Mouse (Mus musculus): ENCODE data around the gene Gm45753.
A peak's percentile ranks its signal among the peaks of the same experiment; 100 is the strongest.

The Gm45753 gene

DNA sequence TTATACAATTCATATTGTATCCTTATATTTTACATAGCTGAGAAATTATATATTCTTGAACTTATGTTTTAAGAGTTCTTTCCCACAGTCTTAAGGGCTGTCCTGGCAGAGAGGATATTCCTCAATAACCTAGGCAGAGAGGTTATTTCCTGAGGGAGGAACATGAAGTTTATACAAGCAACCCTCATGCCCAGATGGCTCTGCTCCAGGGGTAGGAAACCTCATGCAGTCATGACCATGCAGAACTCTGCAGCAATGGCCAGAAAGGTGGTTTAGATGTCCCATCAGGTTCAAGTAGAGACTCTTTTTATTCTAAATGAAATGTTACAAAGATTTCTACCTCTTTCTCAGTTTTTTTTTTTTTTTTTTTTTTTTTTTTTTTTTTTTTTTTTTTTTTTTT lies 39.2 kb downstream of the Gm45753 start:
- DNase-seq, result no peak

DNA sequence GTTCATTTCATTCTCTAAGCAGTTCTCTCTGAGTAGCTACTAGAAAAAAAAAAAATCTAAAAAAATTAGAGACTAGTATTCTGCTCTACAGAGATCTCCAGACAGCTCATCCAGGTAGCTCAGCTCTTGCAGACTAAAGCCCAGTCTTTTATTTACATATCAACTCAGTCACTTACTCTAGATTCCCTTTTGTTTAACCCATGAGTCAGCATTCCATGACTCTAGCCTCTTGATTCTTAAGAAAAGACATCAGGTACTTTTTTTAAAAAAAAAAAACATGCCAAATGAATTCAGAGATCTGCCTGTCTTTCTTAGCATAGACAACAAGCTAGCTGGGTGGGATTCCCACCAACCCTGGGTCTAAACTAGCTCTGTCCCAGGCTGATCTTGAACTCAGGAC lies 39.8 kb downstream of the Gm45753 start:
- no peak for DNase-seq

DNA sequence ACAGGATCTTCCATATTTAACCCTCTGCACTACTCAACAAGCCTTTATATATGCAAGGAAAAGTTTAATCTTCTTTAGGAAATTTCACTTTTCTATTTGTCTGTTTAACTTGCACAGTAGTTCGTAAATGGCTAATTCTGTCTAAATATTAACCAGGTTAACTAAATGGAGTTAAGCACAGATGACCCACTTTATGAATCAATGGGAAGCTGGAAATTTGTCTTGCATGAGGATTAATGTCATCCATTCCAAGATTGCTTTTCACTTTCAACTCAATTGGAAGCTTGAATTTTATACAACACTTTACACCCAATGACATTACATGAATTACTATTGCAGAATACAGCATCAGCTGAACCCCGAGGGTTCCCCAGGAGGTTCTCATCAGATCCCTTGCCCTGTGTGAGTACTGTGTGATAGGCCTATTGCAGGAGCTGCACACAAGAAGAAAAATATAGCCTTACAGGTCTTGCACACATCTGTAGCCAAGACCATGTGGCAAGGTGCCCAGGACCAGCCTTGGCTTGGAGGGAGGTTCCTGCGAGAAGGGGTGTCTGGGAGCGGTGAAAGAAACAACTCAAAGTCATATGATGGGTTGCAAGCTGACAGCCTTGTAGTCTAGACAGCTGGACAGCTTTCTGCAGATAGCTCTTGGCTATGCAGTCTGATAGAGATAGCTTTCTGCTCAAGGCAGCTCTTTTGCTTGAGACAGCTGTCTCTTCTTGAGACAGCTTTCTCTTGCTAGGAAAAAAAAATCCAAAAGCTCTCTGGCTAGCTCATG lies 40.5 kb downstream of the Gm45753 start:
- peak; percentile 31 for DNase-seq

DNA sequence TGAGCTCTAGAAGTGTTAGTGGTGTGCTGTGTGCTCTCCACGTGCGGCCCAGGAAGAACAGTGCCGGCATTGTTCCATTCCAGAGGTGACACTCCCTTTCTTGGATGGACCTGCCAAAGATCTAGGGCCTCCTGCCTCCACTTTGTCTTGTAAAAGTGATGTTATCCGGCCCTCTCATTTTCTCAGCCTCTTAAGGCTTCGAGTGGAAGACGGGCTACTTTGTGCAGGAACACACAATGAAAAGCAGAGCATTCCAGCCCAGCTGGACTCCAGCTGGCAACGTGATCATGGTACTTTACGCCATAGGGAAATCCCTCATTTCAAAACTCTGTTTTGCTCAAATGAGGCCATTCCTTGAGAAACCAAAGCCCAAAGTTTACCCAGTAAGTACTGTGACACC lies 41.3 kb downstream of the Gm45753 start:
- peak; percentile 39 for DNase-seq

DNA sequence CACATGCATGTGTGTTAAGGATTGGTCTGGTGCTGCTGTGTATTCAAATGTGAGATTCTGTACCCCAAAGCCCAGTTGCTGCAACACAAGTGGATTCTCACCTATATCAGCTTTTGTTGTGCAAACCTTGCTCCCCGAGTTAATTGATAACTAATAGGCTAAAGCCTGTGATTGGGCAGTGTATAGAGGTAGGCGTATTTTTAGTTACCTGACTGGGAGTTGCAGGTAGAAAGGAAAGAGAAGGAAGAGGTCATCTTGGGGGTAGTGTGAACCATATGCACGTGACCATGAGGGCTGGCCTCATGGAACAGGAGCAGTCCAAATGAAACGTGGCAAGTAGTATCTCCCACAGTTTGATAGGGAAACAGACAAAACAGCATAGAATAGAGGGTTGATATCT lies 43.3 kb downstream of the Gm45753 start:
- DNase-seq, result no peak

DNA sequence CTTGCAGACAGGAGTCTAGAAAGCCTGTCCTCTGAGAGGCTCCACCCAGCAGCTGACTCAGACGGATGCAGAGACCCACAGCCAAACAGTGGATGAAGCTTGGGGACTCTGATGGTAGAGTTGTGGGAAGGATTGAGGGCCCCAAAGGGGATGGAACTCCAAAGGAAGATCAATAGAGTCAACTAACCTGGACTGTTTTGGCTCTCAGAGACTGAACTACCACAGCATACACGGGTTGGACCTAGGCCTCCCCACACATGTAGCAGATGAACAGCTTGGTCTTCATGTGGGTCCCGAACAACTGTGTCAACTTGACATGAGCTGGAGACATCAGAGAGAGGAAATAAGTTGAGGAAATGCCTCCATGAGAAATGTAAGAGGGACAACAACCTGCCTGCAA lies 45.4 kb downstream of the Gm45753 start:
- no peak for DNase-seq

DNA sequence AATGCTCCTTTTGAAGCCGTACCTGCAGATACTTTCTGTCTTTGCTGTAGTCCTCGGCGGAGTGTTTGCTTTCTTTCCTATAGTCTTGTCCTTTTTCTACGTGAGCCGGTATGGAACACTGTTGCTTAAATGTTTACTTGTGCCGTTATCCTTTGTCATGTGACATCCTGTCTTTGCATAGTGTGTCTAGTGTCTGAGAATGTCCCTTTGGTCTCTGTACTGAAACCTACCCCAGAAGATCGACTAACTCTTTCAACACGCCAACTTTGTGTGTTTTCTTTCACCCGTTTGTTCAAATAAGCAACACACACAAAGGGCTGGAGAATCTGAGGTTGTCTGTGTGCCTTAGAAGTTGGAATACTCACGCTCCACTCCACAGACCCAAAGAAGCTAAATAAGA lies 46.3 kb downstream of the Gm45753 start, which contains the start of gene F11:
F11 (minus strand) TSS at position 112 of the 400 bp plus-strand sequence.
- DNase-seq, result no peak

DNA sequence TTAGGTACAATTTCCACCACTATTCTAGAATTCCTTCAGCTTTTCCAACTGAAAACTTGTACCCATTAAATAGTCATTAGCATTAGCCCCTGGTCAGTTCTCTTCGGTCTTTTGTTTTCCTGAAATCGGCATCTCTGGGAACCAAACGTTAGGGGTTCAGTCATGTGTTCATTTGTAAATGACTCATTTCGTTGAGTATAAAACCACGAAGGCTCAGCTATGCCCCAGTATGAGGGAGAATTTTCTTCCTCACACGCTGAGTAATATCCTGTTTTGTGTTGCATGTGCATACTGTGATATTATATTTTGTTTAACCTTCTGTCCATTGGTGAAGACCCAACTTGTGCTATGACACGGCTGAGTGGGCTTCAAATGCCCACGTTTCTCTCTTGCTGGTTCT lies 49.8 kb downstream of the Gm45753 start:
- DNase-seq, result no peak

DNA sequence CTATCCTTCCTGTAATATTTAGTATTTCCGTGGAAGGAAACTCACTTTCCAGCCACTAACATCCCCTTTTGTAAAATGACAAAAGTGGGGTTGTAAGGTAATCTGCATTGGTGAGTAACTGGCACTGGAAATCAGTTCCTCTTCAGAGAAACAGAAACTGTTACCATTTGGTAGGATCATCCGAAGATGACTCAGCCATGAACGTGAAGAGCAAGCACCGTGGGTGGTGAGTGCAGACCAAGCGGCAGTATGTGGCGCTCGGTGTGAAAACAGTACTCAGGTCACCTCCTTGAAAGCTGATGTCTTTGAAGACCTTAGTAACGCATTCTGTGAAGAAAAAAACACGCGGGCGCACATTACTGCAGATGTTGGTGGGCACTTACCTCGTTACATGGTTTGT lies 53.2 kb downstream of the Gm45753 start:
- DNase-seq, result no peak

DNA sequence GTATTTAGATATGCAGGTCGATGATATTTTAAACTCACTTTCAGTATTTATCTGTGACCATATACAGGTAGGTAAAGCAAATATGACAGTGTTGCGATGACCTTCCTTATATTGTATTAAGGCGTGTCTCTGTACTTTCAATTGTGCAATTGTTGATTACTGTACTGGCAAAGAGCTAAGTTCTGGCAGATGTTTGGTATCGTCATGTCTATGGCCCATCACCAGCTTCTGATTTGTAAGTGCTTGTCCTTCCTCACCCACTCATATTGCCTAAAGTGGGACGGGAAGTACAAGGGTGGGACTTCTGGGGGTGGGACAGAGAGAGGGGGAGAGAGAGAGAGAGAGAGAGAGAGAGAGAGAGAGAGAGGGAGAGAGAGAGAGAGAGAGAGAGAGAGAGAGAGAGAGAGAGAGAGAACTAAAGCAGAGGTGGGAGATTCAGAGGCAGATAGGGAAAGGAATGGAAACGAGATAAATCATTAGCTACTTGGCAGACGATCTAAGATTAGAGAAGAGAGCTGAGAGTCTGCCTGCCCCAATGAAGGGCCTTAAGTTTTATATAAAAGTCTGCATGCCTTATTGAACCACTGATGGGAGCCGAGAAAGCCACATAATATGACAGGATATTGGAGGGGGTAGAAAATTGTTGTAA lies 53.9 kb downstream of the Gm45753 start:
- no peak for DNase-seq

DNA sequence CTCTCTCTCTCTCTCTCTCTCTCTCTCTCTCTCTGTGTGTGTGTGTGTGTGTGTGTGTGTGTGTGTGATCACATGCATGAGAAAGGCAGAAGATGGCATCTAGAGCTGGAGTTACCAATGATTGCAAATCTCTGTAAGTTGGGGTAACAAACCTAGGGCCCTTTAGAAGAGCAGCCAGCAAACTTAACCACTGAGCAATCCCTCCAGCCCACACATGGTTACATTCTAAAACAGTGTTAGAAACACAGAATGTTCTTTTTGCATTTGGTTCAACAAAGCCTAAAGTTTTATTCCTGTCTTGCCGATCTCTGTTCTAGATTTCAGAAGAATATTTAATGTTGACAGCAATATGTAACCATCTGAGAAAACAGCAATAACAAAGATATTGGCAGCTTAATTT lies 54.7 kb downstream of the Gm45753 start:
- no peak for DNase-seq

DNA sequence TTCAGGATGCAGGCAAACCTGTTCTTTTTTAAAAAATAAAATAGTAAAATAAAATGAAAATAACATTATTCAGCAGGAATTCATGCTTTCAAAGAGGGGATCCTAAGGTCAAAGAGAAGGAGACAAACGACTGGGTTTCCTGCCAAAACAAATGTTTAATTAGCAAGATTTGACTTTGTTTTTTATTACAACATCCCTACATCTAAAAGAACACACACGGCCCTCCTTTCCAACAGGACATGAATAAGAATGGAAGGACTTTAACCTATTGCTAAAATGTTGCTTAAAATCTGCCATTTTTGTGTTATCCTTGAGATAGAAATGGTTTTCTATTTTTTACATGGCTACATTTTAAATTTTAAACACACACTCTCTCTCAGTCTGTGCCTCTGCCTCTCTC lies 55.2 kb downstream of the Gm45753 start:
- no peak for DNase-seq

DNA sequence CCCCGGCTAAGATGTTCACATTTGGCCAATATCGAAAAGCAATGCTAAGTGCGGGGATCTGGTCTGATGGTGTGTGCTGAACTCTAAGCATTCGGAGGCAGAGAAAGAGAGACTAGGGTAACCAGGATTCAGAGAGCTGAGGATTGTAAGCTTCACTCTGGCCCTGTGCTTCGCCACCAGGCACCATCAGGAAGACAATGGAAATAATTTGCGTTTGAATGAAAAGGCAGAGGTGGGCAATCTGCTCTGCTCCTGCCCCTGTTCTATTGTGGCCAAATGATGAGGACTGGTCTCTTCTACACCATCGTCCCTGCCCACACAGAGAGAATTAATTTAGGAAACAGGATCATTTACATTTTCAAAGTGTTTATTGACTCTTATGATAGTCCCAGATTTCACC lies 62.0 kb downstream of the Gm45753 start:
- no peak for DNase-seq

DNA sequence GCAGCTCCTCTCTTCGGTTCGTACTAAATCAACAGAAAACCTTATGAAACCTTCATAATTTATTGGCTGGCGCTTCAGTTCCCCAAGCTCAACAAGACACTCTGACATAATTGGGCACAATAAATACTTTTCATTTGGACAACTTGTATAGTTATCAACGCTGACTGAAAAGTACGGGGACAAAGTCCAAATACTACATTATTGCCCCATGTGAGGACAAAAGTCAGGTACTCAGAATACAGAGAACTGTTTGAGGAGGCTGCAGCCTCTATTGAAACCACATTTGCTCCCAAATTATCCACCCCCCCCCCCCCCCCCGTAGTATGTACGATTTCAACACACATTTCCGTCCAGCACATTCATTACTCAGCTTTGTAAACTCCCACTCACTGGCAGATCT lies 68.9 kb downstream of the Gm45753 start:
- no peak for DNase-seq

DNA sequence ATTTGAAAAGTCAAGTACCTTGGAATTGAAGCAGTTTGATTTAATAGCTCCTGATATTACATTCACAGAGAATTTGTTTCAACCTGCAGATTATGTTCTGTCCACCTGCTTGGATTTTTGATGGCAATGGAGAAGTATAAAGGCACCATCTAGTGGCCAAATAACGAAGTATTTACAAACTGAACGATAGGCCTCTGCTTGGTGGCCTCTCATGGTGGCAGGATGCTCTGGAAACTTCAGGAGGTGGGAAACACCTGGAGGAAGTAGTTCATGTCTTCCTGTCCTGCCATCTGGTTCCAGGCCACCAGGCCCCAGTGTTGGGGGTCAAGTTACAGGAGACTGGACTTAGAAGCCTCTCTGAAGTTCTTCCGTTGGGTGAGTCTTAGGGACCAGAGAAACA lies 70.0 kb downstream of the Gm45753 start:
- peak; percentile 30 for DNase-seq

DNA sequence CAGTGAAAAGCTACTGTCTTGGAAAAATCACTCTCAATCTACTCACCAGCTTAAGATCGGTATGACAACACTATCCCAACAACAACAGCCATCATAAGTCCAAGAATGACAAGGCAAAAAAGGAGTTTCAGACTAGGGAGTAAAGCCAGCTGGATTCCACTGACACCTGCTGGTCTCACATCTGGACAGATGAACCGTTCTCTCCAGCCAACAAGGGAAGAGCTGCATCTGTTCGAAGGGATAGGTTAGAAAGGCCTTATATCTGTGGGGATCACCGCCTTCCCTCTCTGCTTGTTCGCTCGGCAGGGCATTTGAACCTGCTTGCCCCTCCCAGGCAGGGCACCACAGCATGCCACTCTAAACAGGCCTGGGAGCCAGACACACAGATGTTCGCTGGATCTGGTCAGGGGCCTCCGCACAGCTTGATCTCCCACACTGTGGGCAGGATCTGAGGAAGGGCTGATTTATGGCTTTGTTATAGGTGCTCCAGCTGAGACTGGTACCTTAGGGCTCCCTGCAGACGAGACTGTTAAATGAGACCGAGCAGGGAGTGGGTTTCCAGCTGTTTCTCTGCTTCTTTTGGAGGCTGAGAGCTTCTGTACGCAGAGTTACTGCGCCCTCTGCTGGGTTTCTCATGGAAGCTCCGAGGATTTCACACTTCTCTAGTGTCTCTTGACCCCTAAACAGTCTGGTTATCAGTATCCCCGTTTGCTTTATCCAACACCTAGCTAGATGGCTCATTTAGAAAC lies 71.9 kb downstream of the Gm45753 start:
- peak; percentile 53 for DNase-seq

DNA sequence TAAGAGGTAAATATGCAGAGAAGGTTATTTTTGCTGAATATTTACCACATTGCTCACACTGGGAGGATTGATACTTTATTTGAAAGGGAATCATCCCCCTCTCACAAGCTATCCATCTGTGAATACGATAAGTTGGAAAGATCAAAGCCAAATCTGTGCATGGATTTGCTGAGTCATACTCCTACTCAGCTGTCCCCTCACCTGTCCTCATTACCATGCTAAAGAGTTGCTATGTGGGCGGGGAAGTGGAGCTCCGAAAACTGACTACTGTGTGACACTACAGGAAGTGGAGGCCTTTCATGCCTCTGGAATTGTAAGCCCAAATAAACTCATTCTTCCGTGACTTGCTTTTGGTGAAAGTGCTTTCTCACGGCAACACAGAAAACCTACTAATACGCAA lies 73.0 kb downstream of the Gm45753 start:
- no peak for DNase-seq

DNA sequence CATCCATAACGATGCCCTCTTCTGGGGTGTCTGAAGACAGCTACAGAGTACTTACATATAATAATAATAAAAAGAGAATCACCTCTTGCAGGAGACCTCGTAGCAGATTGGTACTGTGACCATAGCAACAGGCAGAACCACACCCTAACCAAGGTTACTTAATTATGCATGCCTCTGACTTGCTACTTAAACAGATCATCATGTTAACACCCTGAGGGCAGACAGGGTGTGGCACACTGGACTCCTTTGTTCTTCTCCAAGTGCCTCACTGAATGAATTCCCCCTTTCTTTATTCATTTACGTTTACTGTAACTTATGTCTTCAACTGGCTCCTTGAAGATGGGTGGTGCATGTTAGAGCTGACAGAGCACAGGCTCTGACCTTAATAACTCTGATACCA lies 75.0 kb downstream of the Gm45753 start:
- DNase-seq, result no peak
